Mouse (Mus musculus): Measurements from ENCODE around the gene Ppp1r36. TPM values are rescaled to one million over a fixed set of nuclear protein-coding genes. Genes with fewer than 3 reads are reported as not detected.

Gene Ppp1r36
- total RNA-seq (2023), result not detected

DNA sequence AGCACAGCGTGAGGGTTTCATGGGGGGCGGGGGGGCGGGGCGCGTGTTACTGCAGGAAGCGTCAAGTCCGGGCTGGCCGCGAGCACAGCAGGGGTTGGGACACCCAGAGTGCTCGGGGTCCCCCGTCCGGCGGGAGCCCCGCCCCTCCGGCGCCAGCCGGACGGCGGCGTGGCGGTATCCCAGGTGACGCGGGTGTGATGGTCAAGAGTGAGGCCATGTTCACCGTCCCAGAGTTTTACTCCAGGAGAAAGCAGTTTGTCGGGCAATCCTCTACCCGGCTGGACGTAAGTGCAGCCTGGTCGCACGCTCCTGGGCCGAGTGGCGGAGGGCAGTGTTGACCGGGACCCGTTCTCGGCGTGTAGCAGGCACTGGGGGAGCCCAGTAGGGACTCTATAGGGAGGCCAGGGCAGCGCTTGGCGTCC lies at the start of gene Ppp1r36:
Ppp1r36 (plus strand) TSS at position 106 of the 422 bp plus-strand sequence.

GRCm38 (mm10) chr12:76369206-76369977 lies 47.9 kb upstream of the Ppp1r36 start, which contains the start of gene Zbtb25:
TSS of gene Zbtb25 (minus strand) at chr12:76369602.

DNA sequence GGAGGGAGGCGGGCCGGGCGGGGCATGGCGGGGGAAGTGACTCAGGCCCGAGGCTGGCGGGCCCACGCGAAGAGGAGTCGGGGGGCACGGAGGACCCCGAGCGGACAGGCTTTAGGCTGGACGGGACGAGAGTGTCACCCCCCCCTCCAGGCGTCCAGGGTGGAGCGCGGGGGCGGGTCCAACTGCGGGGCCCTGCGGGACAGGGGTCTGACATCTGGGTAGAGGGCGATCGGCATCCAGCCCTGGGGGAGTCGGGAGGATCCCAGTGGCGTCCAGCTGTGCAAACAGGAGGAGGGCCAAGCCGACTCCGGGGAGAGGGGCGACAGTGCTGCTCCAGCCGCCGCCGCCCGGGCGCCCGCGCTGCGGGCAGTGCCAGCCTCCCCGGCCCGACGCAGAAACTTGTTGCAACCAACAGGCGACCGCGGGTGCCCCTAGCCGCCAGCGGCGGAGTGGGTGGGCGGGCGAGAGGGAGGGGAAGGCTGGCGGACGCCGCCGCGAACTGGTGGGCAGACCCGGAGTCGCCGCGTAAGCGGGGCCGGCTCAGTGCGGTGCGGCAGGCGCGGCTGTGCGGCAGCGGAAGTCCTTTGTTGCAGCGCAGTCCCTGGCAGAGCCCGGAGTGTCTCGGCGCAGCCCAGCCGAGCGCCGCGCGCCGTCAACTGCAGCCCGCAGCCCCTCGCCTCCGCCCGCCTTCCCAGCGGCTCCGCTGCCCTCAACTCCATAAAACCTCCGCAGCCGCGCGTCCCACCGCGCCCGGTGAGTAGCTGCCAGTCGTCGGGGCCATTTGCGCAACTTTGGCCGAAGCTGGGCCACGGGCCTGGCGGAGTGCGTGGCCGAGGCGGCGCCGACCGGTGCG lies 47.1 kb upstream of the Ppp1r36 start, which contains the start of gene Zbtb1:
Zbtb1 (plus strand) TSS at position 289 of the 853 bp plus-strand sequence.

DNA sequence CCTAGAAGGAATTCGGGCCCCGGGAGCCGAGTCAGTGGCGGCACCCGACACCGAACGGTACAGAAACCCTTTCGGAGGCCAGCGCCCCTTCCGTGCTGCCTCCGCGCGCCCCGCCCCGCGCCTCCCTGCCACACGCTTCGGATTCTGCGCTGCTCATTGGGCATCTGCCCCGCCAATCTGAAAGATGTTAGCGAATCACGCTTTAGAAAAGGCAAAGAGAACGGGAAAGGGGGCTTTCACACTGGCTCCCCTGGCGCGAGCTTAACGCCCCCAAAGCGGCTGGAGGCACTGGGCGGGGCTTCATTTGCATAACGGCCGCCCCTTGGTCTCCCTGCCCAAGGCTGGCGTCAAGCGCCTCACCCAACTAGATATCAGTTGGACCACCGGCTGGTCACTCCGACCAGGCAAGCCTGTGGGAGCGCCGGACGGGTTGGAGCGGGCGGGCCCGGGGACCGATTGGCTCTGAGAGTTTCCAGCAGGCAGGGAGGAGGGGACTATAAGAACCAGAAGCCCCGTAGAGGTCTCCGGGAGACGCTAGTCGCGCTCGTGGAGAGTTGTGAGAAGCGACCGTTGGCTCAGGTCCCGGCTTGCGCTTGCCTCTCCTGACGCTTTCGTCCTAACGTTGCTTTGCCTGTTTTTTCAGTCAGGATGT lies 13.3 kb upstream of the Ppp1r36 start, which contains the start of gene Hspa2:
Hspa2 (plus strand) TSS at position 291 of the 652 bp plus-strand sequence.

Other genes with a start within 250 kb of the Ppp1r36 start
- gene Esr2, start 240.3 kb upstream of the Ppp1r36 start, total RNA-seq (2023), result not detected
- not detected for gene Tex21, start 170.8 kb upstream of the Ppp1r36 start, total RNA-seq (2023)
- 57.0 TPM for gene Mthfd1, start 162.2 kb upstream of the Ppp1r36 start, total RNA-seq (2023)
- 0.67 TPM for gene Akap5, start 92.6 kb upstream of the Ppp1r36 start, total RNA-seq (2023)
- gene Zbtb25, start 47.9 kb upstream of the Ppp1r36 start, total RNA-seq (2023), result 47.1 TPM
- 20.8 TPM for gene Zbtb1, start 47.3 kb upstream of the Ppp1r36 start, total RNA-seq (2023)
- 4.4 TPM for gene Hspa2, start 13.4 kb upstream of the Ppp1r36 start, total RNA-seq (2023)
- gene Plekhg3, start 113.4 kb downstream of the Ppp1r36 start, total RNA-seq (2023), result 9.4 TPM

Measured in CD4-positive naive resting alpha-beta T cell, adult 76 days (primary cell).